Mouse (Mus musculus) ES-E14 (cell line): Measurements from ENCODE around the gene Proser1.

Source experiments
- CHD2 ChIP-seq: IDR thresholded peaks from 2 replicates; pipeline ENCODE4 v1.6.1; 2014; ENCODE audit warnings: mild to moderate bottlenecking, low read depth, low read length, inconsistent platforms
- HCFC1 ChIP-seq: IDR thresholded peaks from 2 replicates; pipeline ENCODE4 v1.6.1; 2012; ENCODE audit warnings: low read length, inconsistent platforms, borderline replicate concordance; ENCODE audit not compliant: insufficient read depth
- MAFK ChIP-seq: IDR thresholded peaks from 2 replicates; pipeline ENCODE4 v1.6.1; 2014; ENCODE audit warnings: mild to moderate bottlenecking, low read depth, low read length, inconsistent platforms; ENCODE audit not compliant: insufficient read depth

DNA sequence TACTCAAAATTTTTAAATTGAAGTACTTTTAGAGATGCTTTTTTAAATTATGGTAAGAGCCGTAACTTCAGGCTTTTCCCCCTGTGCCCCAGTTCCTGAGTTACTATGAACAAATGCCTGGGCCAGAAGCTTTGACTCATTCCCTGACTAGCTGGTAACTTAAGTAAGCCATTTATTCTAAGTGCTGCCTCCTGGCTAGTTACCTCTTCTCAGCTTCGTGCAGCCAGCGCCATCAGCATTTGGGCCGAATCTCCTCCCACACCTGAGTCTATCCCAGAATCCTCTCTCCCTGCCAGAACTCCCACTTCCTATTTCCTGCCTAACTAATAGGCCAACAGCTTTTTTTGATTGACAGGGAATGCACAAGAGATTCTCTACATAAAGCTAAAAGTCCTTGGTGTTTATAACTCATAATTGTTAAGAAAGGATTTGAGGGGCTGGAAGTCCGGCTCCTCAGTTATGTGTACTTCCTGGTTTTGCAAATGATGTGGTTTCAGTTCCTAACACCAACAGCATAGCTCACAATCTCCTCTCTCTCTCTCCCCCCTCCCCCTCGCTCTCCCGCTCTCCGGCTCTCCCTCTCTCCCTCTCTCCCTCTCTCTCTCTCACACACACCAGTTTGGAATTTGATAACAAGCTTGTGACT, 20.1 kb downstream of the Proser1 start:
- TF ChIP-seq MAFK (no peak), HCFC1 (no peak), CHD2 (no peak)
